Mouse (Mus musculus) left cerebral cortex, postnatal 14 days (tissue): ENCODE results near the gene Tmed10. TPM values are rescaled to one million over a fixed set of nuclear protein-coding genes. Genes with fewer than 3 reads are reported as not detected.

Experiments
- DNase-seq, 2 experiments: peaks; one replicate each; pipeline ENCODE4 v3.0.0; 2021 to 2022; ENCODE audit warnings: low spot score in 2 of 2, mixed read lengths in 1 of 2
- intact Hi-C: fragments of 180-260 bp; cut with DNase I; formaldehyde crosslinking; loops from one replicate; pipeline ENCODE4 v1.15.1; 2025
- long read RNA-seq, 2 experiments: library from polyadenylated mRNA; stranded (forward); transcript quantifications; one replicate each; pipeline ENCODE4 v2.0.0; 2021
- total RNA-seq, 2 experiments: library from RNA; stranded (reverse); gene quantifications; 2 replicates each; pipeline ENCODE4 v1.2.3; 2021

The Tmed10 gene
- total RNA-seq = 100 to 1,000 TPM; 157 to 161 TPM
- long read RNA-seq, experiment 1, transcript Tmed10-201 (5 exons, 1,482 nt) = major isoform, 78 of 116 reads
- long read RNA-seq, experiment 1, partial matches to known transcripts = 1 of 116 reads
- long read RNA-seq, experiment 1, other reads (novel, unspliced or antisense) = 34 of 116 reads
- long read RNA-seq, experiment 2, transcript Tmed10-201 (5 exons, 1,482 nt) = major isoform, 61 of 87 reads
- long read RNA-seq, experiment 2, partial matches to known transcripts = 2 of 87 reads
- long read RNA-seq, experiment 2, other reads (novel, unspliced or antisense) = 23 of 87 reads

DNA sequence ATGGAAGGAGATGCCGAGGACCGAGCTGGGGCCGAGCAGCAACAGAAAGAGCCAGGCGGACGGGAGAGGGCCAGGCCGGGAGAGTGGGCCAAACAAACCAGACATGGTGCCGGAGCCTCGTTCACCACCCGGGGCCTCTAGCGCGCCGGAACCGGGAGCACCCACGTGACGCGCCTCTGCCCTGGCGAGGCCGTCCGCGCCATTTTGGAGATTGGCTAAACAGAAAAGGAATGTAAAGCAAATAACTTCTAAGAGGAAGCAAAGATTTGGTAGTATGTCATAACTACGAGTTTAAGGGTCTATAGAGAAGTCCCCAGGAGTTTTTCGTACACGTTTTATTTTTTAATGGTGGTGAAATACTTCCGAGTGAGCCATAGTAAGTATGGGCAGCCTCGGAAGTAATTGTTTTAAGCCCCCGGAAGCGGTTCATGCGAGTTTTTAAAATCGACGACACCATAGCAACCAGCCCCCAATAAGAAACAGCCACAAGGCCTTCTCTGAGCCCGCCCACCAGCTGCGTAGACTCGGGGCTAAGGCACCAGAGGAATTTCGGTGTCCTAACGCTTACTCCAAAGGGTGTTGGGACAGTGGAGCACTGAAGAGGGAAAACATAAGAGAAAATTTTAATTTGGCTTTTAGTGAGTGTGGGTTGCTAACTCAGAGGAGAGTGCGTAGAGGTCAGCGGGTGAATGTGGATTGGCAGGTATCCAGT is at the start of gene Tmed10:
Gene Tmed10, minus strand, starts transcription at position 287 of the 712 bp plus-strand sequence.
- peak; percentile 91 to 96 for DNase-seq
- intact Hi-C loops = loop anchor here (2.0 to 5.0 kb wide), 2 partner anchors 98 to 112 kb away; partner anchors contain the start of gene Fos

GRCm38 (mm10) chr12:85423236-85423635 is 48.6 kb upstream of the Tmed10 start:
- intact Hi-C loops = no loop called here
- no peak for DNase-seq

- DNase-seq = no peak
- intact Hi-C loops = no loop called here
Observed at GRCm38 (mm10) chr12:85422536-85422935, 47.9 kb upstream of the Tmed10 start.

GRCm38 (mm10) chr12:85420945-85421344 is 46.3 kb upstream of the Tmed10 start:
- intact Hi-C loops = no loop called here
- DNase-seq = no peak

DNA sequence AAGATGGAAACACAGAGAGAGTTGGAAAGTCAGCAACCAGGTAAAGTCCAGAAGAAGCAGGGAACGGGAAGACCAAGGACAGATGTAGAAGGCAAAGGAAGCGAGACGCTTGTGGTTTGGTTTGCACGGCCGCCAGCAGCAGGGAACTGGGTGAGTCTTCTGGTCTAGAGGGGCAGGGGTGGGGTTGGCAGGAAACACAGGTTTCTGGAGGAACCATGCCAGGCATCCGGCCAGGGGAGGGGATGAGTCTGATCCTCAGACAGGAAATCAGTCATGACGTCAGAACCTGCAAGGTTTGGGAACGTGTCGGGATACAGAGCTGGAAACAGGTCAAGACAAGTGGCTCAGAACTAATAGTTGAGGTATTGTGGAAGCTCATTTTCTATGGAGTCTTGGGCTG is 43.2 kb upstream of the Tmed10 start:
- no peak for DNase-seq
- intact Hi-C loops = no loop called here

GRCm38 (mm10) chr12:85416298-85416697 is 41.7 kb upstream of the Tmed10 start:
- intact Hi-C loops = no loop called here
- no peak for DNase-seq

DNA sequence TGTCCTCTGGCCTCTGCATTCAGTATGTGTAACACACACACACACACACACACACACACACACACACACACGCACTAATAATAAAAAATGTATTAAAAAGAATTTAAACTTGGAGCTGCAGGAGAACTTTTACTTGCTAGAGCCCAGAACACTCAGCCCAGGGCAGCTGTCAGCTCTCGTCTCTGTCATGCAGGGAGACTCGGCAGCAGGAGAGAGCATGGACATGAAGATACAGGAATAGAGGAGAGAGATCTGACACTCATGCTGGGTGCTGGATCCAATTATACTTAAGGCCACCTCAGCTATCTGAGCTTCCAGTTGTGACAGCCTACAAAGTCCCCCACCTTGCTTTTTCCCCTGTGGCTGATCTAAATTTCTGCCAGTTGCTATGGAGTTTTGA is 41.2 kb upstream of the Tmed10 start:
- intact Hi-C loops = no loop called here
- no peak for DNase-seq

DNA sequence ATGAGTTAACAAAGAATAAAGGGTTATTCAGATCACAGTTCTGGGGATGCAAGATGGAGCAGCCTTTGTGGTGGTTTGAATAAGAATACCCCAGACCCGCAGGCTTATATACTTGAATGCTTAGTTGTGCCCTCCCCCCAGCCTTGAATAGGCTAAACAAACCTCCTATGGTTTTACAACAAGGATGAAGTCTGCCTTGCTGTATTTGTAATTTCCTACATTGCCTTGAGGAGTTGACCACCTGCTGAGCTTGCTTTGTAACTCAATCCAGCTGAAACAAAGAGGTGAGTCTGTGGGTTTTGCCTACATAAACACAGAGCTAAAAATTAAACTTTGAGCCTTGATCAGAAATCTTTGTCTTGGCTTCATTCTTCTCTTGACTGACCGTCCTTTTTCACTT is 36.5 kb upstream of the Tmed10 start:
- intact Hi-C loops = no loop called here

DNA sequence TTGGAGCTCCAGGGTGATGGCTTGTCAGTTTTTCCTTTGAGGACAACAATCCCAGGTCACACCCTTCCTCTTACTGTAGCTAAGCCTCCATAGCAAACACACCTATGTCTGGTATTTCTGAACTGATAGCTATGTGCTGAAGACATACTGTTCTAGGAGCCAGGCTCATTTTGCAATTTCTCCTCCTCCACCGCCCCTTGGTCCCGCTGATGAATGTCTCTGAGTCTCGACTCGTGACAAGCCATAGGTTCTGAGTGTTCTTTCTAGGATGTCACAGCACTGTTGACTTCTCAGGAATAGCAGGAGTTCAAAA is 23.3 kb upstream of the Tmed10 start:
- intact Hi-C loops = no loop called here
- DNase-seq = no peak

More for the DNA sequence above, 36.5 kb upstream of the Tmed10 start:
- no peak for DNase-seq

DNA sequence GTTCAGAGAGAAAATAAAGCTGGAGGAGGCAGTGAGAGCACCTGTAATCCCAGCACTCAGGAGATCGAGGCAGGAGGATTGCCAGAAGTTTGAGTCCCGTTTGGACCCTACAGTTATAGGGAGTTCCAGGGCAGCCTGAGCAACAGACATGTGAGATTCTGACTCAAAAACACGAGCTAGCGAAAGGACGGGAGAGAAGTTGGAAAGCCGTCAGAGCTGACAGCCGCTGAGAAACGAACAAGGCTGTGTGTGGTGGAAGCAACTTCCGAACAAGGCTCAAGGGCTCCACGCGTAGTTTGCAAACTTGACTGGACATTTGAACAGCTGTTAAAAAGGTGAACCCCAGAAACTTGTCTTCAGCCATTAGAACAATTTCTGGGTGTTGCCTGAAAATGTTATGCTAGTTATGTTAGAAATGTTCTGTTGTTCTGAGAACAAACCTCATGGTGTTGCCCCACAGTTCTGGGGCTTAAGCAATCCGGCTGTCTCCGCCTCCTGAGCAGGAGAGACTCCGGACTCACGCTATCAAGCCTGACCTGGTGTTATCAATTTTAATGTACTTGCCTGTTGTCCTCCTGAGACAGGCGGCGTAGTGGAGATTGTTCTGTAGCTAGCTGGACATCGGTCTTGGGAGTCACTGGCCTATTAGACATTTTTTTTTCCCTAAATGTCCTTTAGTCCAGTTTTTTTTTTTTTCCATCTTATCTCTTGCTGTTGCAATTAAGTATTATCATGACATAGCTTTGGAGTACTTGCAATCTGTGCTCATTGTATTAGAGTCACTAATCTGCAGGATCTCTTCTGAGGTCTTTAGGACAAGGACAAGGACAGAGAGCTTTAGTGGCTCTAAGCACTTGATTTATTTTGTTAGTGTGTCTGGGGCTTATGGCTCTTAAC is 22.7 kb upstream of the Tmed10 start:
- intact Hi-C loops = no loop called here
- DNase-seq = no peak

GRCm38 (mm10) chr12:85393981-85394380 is 19.3 kb upstream of the Tmed10 start:
- intact Hi-C loops = no loop called here
- DNase-seq = no peak

DNA sequence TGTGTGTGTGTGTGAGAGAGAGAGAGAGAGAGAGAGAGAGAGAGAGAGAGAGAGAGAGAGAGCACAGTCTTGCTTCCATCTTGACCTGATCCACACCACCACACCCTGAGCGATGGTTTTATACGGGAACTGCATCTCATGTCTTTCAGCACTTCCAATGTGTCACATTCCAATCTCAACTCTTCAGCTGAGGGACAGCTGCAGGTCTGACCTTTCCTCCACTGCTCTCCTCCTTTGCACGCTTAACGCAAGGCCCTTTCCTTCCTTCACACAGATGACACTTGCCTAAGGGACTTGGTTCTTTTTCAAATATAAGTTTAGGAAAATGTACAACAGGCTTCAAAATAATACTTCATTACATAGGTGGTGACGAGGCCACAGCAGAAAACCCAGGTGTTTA is 18.9 kb upstream of the Tmed10 start:
- DNase-seq = no peak

DNA sequence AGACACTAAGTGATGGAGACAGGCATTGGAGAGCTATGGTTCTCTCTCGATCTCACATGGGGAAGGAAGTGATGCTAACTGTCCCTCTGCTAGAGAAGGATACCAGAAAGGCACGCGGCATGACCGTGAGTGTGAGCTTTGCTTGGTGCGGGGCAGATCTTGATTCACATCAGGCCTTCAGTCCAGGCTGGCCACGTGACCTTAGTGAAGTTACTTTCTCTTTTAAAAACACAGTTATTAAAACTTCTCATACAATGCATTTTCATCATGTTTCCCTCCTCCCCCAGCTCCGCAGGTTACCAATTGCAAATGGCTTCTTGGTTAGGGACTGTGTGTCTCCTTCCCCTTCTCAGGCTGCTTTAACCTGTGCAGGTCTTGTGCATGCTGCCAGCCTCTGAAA is 16.5 kb upstream of the Tmed10 start:
- no peak for DNase-seq
- intact Hi-C loops = no loop called here

More for the DNA sequence above, 18.9 kb upstream of the Tmed10 start:
- intact Hi-C loops = no loop called here

DNA sequence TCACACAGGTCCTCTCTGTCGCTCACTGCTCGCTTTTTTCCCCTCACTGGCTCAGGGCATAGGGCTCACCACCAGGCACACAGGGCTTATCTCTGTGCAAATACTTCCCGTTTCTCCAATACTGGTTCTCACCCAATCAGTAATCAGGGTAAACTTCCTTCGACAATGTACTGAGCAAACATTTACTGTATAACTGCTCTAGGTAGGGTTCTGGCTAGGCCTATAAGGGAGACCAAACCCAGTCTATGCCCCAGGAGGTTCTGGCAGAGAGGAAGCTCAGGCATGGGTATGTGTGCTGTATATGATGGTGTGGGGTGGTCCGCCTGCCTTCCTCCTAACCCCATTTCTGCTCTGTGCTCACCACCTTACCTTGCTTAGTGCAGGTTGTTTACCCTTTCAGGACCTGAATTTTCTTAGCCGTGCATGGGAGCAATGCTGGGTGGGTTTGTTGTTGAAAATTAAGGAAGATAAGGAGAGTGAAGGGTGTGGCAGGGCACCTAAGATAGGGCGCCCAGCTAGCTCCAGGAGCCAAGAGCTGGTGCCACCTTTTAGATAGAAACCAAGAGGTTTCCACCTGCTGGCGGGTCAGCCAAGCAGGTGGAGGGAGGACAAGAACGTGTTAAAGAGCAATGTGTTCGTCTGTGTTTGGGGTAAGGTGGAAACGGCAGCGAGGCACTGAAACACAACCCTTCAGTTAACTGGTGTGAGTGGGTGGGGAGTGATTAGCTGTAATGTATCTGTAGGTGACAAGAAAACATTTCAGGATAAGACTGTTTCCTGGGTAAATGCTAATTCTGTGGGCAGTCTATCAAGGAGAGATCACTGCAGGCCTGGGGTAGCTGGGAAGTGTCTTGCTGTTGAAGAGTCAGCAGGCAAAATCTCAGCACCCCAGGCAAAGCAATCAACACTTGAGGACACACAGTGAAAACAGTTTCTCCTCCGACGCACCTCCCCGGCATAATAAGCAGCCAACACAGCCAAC is 14.8 kb upstream of the Tmed10 start:
- no peak for DNase-seq
- intact Hi-C loops = no loop called here

DNA sequence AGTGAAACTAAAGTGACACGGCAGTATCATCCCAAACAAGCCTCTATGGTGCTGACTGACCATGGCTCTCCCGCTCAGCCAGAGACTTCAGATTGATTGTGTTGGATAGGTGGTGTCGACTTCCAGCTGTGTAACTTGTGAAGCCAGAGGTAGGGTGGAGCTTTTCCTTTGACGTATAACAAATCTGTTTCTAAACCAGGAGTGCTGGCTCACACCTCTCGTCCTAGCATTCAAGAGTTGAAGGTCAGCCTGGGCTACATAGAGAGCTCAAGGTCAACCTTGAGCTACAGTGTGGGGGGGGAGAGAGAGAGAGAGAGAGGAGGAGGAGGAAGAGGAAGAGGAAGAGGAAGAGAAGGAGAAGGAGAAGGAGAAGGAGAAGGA is 11.3 kb upstream of the Tmed10 start:
- DNase-seq = no peak
- intact Hi-C loops = no loop called here

DNA sequence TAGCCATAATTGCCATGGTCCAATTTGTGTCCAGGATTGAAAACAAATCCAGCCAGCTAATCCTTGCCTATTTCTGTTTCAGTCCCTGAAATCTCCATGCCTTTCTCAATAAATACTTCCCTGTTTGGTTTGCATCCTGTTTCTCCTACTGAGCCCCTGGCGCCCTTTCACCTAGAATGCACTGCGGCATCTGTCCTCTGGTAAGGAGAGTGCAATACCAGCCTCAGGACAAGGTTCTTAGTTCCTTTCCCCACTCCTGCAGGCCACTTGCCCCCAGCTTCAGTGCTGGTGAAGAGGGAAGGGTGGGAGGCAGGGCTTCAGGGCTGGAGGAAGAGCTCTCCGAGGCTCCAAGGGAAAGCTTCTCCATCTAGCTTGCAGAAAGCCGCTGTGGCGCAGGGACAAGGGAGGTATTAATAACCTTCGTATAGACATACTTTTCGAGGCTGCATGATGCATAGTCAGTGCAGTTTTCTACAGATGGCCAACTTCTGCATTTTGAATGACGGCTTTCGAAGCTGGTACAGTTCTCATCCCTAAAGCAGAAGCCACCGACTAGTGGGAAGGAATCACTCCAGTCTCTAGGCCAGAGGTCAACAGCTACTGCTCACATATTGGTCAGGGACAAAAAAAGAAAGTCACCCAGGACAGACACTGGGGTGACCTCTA is 10.8 kb upstream of the Tmed10 start:
- peak in 1 of 2 experiments; percentile 18 for DNase-seq
- intact Hi-C loops = no loop called here

DNA sequence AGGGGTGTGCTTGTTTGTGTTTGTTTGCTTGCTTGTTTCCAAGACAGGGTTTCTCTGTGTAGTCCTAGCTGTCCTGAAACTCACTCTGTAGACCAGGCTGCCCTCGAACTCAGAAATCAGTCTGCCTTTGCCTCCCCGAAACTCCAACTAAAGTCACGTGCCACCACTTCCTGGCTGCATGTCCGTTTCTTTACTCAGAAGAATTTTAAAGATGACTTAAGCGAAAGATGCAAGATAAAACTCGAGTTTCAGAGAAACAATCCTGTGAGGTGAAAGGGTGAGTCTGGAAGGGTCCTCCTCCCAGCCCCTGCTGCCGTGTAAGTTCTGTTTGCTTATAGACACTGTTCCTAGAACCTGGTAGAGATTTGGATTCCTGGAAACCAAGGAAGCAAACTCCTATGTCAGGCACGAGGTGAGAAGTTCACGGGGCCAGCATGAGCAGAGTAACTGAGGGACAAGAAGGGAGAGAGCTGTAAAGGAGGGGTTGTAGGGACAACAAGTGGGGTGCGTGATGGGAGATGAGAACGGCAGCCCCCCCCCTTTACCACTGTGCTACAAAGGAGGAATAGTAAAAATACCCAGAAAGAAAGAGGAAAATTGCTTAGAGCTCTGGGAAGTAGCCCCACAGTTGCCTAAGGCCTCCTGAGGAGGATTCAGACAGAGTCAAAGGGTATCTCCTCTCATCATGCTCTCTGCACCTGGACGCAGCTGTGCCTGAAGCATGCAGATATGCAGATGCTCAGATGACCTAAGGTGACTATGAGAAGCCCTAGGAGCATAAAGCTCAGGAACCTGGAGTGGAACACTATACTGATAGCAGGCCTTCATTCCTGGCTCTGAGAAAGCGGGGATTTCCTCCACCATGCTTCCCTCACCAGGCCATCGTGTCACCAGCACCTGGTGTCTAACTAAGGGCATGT is 8.4 kb upstream of the Tmed10 start:
- intact Hi-C loops = loop anchor here (5.0 kb wide), 1 partner anchor 49 kb away; no protein-coding TSS in a partner anchor
- DNase-seq = no peak
